Mouse (Mus musculus) liver, postnatal 0 days (tissue): ENCODE measurements around the gene Myh15.

Experiments used
- CTCF ChIP-seq: sonication (generic); IDR thresholded peaks from 2 replicates; pipeline ENCODE4 v1.5.1; 2016; ENCODE audit warnings: antibody characterized with exemption, low read depth
- EP300 ChIP-seq: IDR thresholded peaks from 2 replicates; pipeline ENCODE4 v1.6.1; 2016; ENCODE audit warnings: antibody characterized with exemption, low read depth, mild to moderate bottlenecking

DNA sequence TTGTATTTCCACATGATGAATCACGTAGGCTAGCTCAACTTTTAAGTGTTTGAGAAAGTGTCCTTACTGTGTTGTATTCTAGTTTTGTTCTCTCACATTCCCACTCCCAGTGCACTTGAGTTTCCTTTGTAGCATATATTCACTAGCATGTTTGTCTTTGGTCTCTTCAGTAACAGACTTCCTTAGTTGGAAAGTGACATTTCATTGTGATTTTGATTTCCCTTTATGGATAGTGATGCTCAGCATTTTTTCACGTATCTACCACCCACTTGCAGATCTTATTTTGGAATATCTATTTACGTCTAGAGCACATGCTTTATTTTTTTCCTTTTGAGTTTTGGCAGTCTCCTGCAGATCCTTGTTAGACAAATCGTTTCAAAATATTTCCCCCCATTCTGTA lies 19.5 kb upstream of the Myh15 start:
- TF ChIP-seq CTCF = no peak
- TF ChIP-seq EP300 = no peak
